Comparison of ENCODE assay signal across 13 mouse cellular contexts in the genomic region with DNA sequence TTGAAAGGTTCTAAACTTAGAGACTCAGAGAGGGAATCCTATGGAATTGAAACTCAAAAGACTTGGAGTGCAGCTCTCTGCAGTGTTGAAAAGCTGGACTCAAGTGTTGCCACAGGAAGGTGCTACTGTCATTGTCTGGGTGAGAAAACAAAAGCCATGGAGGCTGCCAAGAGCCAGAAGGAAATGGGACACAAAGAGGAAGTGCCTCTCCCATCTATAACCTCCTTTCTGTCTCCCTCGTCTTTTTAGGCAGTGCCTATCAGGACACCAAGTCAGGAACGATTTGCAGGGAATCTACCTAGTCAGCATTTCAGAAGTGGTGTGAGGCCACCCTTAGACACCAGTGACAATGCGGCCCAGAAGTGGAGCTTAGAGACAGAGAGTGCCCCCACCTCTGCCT.
A peak's percentile ranks its signal among the peaks of the same experiment; 100 is the strongest.
DNase-seq lines count a peak whose midpoint lies in the region; ATAC-seq and TF ChIP-seq lines count a peak whose summit lies in the region.
"Had no signal": no experiment of that assay in that cellular context is flagged by ENCODE, and none has a peak within 500 bp of the region (broad histone marks: within the 10 kb centered on the region; RNA-seq: fewer than 3 reads in every experiment).

No protein-coding gene starts in this region.

- no peaks in the 10 kb centered on the region for H3K27me3 ChIP-seq in heart, adult 2 months (ENCODE audit: control insufficient read depth, insufficient read depth, low read length)
- no peaks in the 10 kb centered on the region for H3K27me3 ChIP-seq in heart, embryonic 10.5 days (ENCODE audit: insufficient read depth, poor library complexity, severe bottlenecking)
- no peaks in the 10 kb centered on the region for H3K27me3 ChIP-seq in liver, postnatal 0 days (ENCODE audit: insufficient read depth, low read length)
- no peaks in the 10 kb centered on the region for H3K27me3 ChIP-seq in lung, embryonic 16.5 days (ENCODE audit: control insufficient read depth, insufficient read depth, low read depth, low read length)
- H3K27me3 ChIP-seq: liver, embryonic 13.5 days had no signal

- H3K36me3 ChIP-seq in heart, adult 2 months (ENCODE audit: control insufficient read depth, insufficient read depth, low read length) = peaks cover 3% of the 10 kb centered on the region; the same call in 1 of the 2 replicates
- H3K36me3 ChIP-seq in heart, embryonic 10.5 days = no peaks in the 10 kb centered on the region
- H3K36me3 ChIP-seq in liver, postnatal 0 days (replicated peaks; ENCODE audit: insufficient read depth, low read length) = no peaks in the 10 kb centered on the region
- H3K36me3 ChIP-seq in lung, embryonic 16.5 days (ENCODE audit: control insufficient read depth, insufficient read depth, low read length) = no peaks in the 10 kb centered on the region
- H3K36me3 ChIP-seq: embryonic facial prominence, embryonic 10.5 days; G1E; liver, embryonic 13.5 days had no signal

- peak in 1 of 2 experiments; percentile 25 for DNase-seq in heart, adult 2 months
- no peak for DNase-seq in heart, embryonic 10.5 days (ENCODE audit: low spot score)
- no peak for DNase-seq in liver, postnatal 0 days
- no peak for DNase-seq in liver
- no peak for DNase-seq in ovary, postnatal 10 days (ENCODE audit: low spot score)
- no peak for DNase-seq in T-cell, adult 2 months (ENCODE audit: low spot score)
- DNase-seq: cerebellum, postnatal 10 days; gastrocnemius, postnatal 25 days; liver, embryonic 13.5 days had no signal

- H3K79me2 ChIP-seq in heart, adult 2 months (replicated peaks; ENCODE audit: control insufficient read depth, insufficient read depth, low read length) = no peaks in the 10 kb centered on the region

- H3K4me1 ChIP-seq in heart, adult 2 months (ENCODE audit: control insufficient read depth, insufficient read depth, low read length) = peaks cover 5% of the 10 kb centered on the region
- H3K4me1 ChIP-seq in heart, embryonic 10.5 days = no peaks in the 10 kb centered on the region
- no peaks in the 10 kb centered on the region for H3K4me1 ChIP-seq in liver, postnatal 0 days (ENCODE audit: insufficient read depth)
- no peaks in the 10 kb centered on the region for H3K4me1 ChIP-seq in lung, embryonic 16.5 days (replicated peaks; ENCODE audit: control insufficient read depth, insufficient read depth, low read length)
- H3K4me1 ChIP-seq: liver, embryonic 13.5 days had no signal

- intact Hi-C loops in heart, adult 2 months (cut with DNase I) = loop anchor here (5.0 to 10.0 kb wide), 2 partner anchors 136 to 318 kb away; no protein-coding TSS in a partner anchor

- TF ChIP-seq CTCF in heart, adult 2 months (IDR thresholded peaks at IDR 0.05) = 0 out of 2 replicates have a peak, but pooled peaks have one; percentile 13
- 0 out of 2 replicates have a peak, but pooled peaks have one; percentile 13 for TF ChIP-seq CTCF in liver, postnatal 0 days (IDR thresholded peaks at IDR 0.05; ENCODE audit: low read depth)

- H3K4me3 ChIP-seq in heart, adult 2 months = no peak overlapping the region
- H3K4me3 ChIP-seq in heart, embryonic 10.5 days = no peak overlapping the region
- no peak overlapping the region for H3K4me3 ChIP-seq in liver, postnatal 0 days (ENCODE audit: low read depth, low read length)
- H3K4me3 ChIP-seq in lung, embryonic 16.5 days (ENCODE audit: low read length) = no peak overlapping the region
- H3K4me3 ChIP-seq: embryonic facial prominence, embryonic 10.5 days; liver, embryonic 13.5 days had no signal

- no peak overlapping the region for H3K9ac ChIP-seq in heart, adult 2 months (ENCODE audit: low read depth, low read length)
- H3K9ac ChIP-seq in liver, postnatal 0 days (replicated peaks) = no peak overlapping the region
- no peak overlapping the region for H3K9ac ChIP-seq in lung, embryonic 16.5 days (ENCODE audit: low read length)
- H3K9ac ChIP-seq: liver, embryonic 13.5 days had no signal

- no peak for ATAC-seq in liver, postnatal 0 days
- peak; percentile 65; the same call in 1 of the 2 replicates for ATAC-seq in lung, embryonic 16.5 days (ENCODE audit: low read depth)

- no peaks in the 10 kb centered on the region for H3K9me3 ChIP-seq in heart, embryonic 10.5 days
- H3K9me3 ChIP-seq in liver, postnatal 0 days (ENCODE audit: low read length) = no peaks in the 10 kb centered on the region
- H3K9me3 ChIP-seq in lung, embryonic 16.5 days (ENCODE audit: control insufficient read depth, low read length) = no peaks in the 10 kb centered on the region
- H3K9me3 ChIP-seq: embryonic facial prominence, embryonic 10.5 days; liver, embryonic 13.5 days had no signal

- 0 out of 2 replicates have a peak, but pooled peaks have one; percentile 21 for TF ChIP-seq EP300 in heart, adult 2 months (IDR thresholded peaks at IDR 0.05; ENCODE audit: insufficient read depth, low read depth, low read length)
- no peak for TF ChIP-seq EP300 in liver, postnatal 0 days (IDR thresholded peaks at IDR 0.05; ENCODE audit: low read depth)

- H3K4me2 ChIP-seq in liver, postnatal 0 days (ENCODE audit: low read depth, low read length) = no peak overlapping the region
- H3K4me2 ChIP-seq in lung, embryonic 16.5 days (ENCODE audit: low read depth, low read length) = no peak overlapping the region
- H3K4me2 ChIP-seq: liver, embryonic 13.5 days; midbrain, embryonic 11.5 days had no signal

- H3K27ac ChIP-seq in heart, adult 2 months = no peak overlapping the region
- no peak overlapping the region for H3K27ac ChIP-seq in heart, embryonic 10.5 days
- no peak overlapping the region for H3K27ac ChIP-seq in liver, postnatal 0 days (ENCODE audit: low read depth)
- H3K27ac ChIP-seq in lung, embryonic 16.5 days (ENCODE audit: low read length) = no peak overlapping the region
- H3K27ac ChIP-seq: embryonic facial prominence, embryonic 10.5 days; liver, embryonic 13.5 days had no signal

- no peak for TF ChIP-seq POLR2A in heart, adult 2 months (IDR thresholded peaks at IDR 0.05; ENCODE audit: insufficient read depth, low read depth, low read length)

- WGBS in heart, adult 2 months = 24% methylated on average over 3 of the region's 3 CpGs
- WGBS in heart, embryonic 10.5 days = 44% methylated on average over 3 of the region's 3 CpGs
- WGBS in liver, postnatal 0 days (ENCODE audit: insufficient replicate concordance) = 51% methylated on average over 3 of the region's 3 CpGs
- WGBS in lung, embryonic 16.5 days = 43% methylated on average over 3 of the region's 3 CpGs
